Mouse (Mus musculus) frontal cortex, adult 2 months (tissue): ENCODE measurements around the gene Nle1. TPM values are rescaled to one million over a fixed set of nuclear protein-coding genes. Genes with fewer than 3 reads are reported as not detected.

Experiments
- DNase-seq, 2 experiments: peaks; one replicate each; pipeline ENCODE4 v3.0.0; 2022; ENCODE audit warnings: low spot score in 1 of 2; ENCODE audit errors: extremely low spot score in 1 of 2
- polyA plus RNA-seq: library from polyadenylated mRNA; depleted of rRNA; stranded (reverse); fragments of >200 nt; gene quantifications from 2 replicates; pipeline ENCODE4 v1.2.3, GENCODE M21; 2012

Gene Nle1
- polyA plus RNA-seq, 1 experiment = 39.1 TPM

DNA sequence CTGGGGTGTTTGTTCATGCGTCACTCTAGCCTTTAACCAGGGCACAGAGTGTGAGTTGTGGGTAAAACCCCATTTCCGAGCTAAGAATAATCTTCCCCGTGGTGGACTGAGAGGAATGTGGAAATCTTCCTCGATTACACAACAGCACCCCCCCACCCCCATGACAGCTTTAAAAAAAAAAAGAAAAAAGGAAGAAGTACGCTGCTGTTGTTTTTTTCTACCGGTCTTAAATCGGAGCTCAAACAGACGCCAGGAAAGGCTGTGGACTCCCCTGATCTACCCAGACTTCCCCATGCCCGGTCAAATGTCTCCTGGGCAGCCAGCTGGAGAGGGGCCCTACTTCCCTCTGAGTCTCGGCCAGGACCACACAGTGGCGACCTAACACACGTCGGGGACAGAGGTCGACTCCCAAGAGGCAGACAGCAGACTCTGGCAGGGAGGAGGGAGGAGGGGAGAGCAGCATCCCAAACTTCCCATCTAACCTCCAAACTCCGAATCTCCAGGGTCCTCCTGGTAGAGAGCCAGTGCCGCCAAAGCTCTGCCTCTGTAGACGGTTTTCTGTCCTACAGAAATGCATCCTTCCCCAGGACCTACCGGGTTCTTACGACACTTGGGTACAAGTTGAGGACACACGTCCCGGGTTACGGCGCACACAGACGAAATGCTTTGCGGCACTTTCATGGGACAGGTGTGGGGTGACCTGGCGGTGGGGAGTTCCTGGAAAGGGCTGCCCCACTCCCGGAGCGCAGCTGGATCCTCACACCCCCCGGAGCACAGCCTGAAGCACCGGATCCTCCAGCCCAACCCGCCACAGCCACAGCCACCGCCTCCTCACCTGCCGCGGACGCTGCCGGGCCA is 37.8 kb downstream of the Nle1 start:
- DNase-seq = peak in 1 of 2 experiments; percentile 40

DNA sequence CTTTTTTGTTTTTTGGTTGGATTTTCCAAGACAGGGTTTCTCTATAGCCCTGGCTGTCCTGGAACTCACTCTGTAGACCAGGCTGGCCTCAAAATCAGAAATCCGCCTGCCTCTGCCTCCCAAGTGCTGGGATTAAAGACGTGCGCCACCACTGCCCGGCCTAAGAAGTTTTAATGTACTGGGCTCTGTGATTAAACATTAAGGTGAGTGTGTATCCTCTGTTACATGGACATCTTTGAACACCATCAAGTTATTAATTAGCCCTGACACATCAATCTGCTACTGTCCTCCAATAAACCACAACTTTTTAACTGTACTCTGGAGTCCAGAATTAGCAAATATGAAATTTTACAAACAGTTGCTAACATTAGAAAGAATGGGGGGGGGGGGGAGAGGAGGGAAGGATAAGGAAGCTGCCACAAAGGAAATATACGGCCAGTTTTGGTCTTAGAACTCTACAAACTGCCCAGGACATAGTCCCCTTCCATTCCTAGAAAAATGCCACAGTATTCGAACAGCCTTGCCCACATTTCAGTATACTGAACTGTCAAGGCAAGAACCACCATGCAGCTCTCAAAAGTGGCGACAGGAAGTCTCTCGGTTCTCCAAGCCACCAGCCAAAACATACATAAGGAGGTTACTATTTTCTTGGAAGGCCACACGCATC is 38.6 kb downstream of the Nle1 start:
- no peak for DNase-seq

GRCm38 (mm10) chr11:82867956-82868355 is 40.3 kb downstream of the Nle1 start:
- DNase-seq = no peak

DNA sequence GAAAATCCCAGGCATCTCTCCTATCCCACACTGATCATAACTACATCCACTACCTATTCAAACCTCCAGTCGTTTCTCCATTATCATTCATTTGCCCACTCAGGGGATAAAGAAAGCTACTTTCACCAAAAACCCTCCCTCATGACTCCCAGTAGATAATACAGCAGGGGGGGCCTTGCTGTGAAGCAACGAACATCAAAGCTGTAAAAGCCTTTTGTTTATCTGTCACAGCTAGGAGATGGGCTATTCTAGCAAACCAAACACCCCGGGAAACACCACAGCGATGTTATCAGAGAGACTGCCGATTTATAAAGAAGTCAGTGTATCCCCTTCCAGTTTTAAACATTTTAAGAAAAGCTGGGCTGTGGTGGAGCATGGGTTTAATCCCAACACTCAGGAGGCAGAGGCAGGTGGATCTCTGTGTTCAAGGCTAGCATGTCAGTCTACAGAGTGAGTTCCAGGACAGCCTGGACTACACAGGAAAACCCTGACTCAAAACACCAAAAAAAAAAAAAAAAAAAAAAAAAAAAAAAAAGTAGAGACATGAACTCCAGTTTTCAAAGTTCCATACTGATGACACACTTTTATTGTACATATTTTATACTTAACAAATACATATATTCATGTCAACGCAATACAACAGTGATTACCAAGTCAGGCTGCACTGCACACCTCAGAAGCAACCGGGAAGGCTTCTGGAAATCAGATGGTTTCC is 41.2 kb downstream of the Nle1 start:
- DNase-seq = no peak

- DNase-seq = no peak
These were observed 42.3 kb downstream of the Nle1 start for GRCm38 (mm10) chr11:82865957-82866356.

DNA sequence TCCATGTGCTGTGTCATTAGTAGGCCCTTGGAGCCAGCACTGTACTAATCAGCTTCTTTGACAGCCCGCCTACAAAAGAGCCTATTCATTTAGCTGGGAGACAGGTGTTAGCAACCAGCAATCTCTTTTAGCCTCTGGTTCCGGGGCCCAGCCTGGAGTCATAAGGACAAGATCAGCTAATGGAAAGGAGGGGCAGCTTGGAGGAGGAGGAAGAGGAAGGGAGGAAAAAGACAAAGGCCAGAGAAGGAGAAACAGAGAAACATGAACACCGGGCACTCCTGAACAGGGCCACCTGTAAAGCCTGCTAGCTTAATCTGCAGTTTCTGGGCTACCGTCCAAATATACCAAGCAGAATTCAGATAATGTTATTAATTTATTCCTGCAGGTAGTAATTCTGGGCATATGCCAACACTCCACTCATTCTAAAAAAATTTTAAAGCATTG is 44.7 kb downstream of the Nle1 start:
- no peak for DNase-seq

- no peak for DNase-seq
These were observed 45.2 kb downstream of the Nle1 start for GRCm38 (mm10) chr11:82863059-82863458.

DNA sequence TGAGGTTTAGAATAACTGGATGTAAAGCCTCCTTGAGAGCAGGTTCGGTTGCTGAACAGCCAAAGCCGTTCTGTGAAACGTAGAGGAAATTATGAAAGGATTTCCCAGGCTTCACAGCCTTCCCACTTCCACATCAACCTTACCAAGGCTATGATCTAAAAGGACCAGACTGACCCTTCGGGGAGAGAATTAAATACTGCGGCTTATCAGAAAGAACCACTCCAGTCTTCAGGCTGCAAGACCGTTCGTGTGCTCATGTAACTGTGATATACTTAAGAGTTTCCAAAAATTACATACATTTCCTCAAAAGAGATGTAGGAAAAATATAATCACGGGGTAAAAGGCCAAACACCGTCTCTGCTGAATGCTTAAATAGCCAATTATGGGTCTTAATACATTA is 45.6 kb downstream of the Nle1 start:
- no peak for DNase-seq

DNA sequence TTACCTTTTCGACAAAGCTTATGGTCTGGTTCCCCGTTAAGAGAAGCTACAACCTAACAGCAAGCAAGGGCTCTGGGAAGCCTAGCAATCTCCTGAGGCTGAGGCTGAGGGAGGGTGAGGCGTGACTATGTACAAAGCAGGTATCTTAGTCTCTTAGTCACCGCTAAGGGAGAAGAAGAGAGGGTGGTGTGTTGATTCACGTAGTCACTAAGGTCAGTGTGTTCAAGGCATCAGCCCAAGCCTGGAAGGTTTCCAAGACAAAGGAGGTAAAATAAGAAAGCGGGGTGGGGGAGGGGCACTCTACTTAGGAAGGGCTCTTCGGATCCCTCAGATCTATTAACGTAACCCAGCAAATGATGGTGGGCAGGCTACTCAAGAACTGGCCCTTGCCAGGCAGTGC is 46.7 kb downstream of the Nle1 start:
- DNase-seq = no peak

DNA sequence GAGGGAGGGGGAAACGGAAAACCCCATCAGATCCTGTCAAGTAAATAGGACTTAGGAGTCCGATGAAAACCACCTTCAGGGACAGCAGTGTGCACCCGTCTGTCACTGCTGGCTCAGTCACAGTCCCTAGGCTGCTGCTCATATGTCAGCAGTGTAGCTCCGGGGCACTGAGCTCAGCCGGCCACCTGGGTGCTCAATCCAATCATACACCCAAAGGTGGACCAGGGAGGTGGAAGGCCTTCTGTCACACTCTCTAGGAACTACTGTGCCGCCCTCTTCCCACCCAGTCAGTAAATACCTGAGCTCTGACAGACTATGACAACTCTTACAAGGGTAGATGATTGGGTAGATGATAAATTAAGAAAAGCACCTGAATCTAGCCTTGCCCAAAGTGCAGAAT is 47.5 kb downstream of the Nle1 start:
- DNase-seq = no peak

DNA sequence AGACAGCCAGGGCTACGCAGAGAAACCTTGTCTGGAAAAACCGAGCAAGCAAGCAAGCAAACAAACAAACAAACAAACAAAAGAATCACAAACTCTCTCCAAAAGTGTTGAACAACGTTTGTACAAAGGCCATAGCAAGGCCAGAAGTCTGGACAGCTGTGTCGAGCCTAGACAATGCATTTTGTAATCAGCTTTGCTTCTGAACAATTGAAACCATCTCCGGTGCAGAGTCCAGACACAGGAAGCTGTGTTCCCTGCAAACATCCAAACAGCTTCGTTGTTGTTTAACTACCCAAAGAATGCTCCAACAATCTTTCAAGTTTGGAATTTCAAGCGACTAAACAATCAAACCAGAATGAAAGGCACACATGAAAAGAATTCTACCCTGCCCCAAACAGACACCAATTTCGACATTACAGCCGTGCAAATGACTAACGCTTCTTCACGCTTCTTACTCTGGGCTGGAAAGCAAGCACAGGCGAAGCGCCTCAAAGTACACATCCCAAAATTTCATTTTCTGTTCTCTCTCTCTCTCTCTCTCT is 50.8 kb downstream of the Nle1 start:
- no peak for DNase-seq

GRCm38 (mm10) chr11:82856032-82856431 is 52.2 kb downstream of the Nle1 start:
- no peak for DNase-seq

DNA sequence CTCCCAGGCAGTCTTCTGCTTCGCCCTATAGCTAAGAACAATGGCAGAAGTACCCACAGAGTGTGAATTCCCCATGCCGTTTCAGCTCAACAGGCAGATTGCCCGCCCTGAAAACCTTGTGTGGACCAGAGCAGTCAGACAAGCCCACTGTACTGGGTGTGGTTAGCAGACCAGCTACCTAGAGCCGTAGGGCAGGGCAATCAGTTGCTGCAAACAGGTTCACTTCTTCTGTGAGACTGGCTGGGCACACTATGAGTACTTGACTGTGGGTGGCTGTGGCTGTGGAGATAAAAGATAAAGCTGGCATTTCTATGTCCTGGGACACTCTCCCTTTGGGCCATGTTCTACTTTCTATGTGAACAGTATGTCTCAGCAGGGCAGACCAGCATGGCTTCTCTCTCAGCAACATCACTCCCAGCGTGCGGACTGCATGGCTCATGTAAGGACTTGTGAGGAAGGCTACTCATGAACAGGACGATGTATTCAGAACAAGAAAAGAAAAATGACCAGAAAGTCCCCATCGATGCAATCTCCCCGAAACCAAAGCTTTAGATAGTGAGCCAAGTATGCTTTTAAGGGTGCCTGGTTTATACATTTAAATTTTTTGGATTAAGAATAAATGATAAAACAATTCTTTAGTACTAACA is 52.8 kb downstream of the Nle1 start:
- no peak for DNase-seq

DNA sequence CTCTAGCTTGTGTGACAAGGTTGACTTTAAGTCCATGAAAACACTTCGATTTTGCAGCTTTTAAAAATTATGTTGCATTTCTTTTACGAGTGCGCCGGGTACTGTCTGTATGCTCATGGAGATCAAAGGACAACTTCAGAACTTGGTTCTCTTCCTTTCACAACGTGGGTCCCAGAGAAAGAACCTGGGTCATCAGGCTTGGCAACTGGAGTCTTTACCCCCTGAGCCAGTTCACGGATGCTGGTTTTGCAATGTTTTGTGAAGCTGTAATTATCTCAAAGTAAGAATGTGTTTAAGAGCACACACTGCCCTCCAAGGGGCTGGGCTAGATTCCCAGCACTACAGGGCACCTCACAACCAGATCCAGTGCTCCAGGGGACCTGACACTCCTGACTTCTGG is 54.1 kb downstream of the Nle1 start:
- DNase-seq = no peak

DNA sequence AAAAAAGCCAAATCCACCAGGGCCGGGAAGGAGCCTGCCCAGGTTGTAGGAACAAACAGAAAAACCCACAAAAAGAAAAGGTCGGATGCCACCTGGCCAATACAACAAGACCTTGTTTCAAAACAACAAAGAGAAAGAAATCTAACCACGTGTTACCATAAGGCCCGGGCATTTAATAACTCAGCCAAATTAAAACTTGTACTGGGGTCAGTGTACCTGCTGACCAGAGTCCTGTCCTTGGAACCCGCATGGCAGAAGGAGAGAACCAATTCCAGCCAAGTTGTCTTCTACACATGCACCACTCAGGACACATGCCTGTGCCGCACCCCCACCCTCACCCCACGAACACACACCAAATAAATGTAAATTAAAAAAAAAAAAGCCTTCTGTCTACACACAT is 55.3 kb downstream of the Nle1 start:
- no peak for DNase-seq

- no peak for DNase-seq
These were observed 55.7 kb downstream of the Nle1 start for GRCm38 (mm10) chr11:82852540-82852939.

GRCm38 (mm10) chr11:82852115-82852514 is 56.1 kb downstream of the Nle1 start:
- no peak for DNase-seq
